Mouse (Mus musculus): Measurements from ENCODE around the gene Gm13691. TPM values are rescaled to one million over a fixed set of nuclear protein-coding genes. Genes with fewer than 3 reads are reported as not detected.

Gene Gm13691
- total and polyA plus RNA-seq, 3 experiments, result 0.04 to 0.44 TPM; not detected in 1

DNA sequence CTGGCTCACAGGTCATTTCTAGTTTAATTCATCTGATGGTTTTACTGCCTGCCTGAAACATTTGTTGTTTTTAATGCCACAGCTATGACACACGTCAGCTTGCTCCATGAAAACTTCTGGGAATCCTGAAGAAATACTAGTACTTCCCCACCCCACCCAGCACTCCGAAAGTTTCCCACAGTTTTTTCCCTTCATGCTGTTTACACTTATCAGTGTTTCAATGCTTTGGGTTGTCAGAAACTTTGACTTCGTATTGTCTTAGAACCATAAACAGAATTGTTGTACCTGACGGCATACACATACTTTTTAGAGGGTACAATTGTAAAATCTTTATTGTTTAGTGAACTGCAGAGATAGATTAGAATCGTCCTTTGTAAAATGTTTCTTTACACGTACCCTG is 48.9 kb downstream of the Gm13691 start:
- H3K27me3 ChIP-seq (replicated peaks), result no peaks in the 10 kb centered on the region
- dilution Hi-C loops (cut with MboI; ENCODE audit: extremely low pct_ligation_motif_present, extremely low pct_unique_long_range_greater_than_20kb, low sequenced_read_pairs) (no loop called here), in situ Hi-C loops (cut with MboI; ENCODE audit: low pct_ligation_motif_present, low pct_unique_long_range_greater_than_20kb, low sequenced_read_pairs) (loop anchor here (25.0 kb wide), 1 partner anchor 398 kb away; the partner anchor contains the start of gene Calcrl)

More for the DNA sequence above, 48.9 kb downstream of the Gm13691 start:
- Histone ChIP-seq H3K4me3 (replicated peaks in 1 of 3; ENCODE audit: low read depth in 2 of 3, low read length in 2 of 3, poor library complexity in 1 of 3) (no peak overlapping the region), H3K27ac (ENCODE audit: insufficient read depth, low read depth) (no peak overlapping the region), H3K4me1 (ENCODE audit: control insufficient read depth in 1 of 2, insufficient read depth in 2 of 2) (no peaks in the 10 kb centered on the region), H3K79me2 (replicated peaks; ENCODE audit: control insufficient read depth, extremely low read depth, insufficient read depth, poor library complexity, severe bottlenecking) (no peaks in the 10 kb centered on the region), H3K36me3 (replicated peaks in 1 of 2; ENCODE audit: control insufficient read depth in 1 of 2, insufficient read depth in 1 of 2, low read length in 1 of 2) (no peaks in the 10 kb centered on the region), H3K4me2 (ENCODE audit: insufficient read depth, low read depth, poor library complexity, severe bottlenecking) (no peak overlapping the region), H3K9ac (ENCODE audit: insufficient read depth, low read depth) (no peak overlapping the region), H3K9me3 (replicated peaks; ENCODE audit: low read length) (no peaks in the 10 kb centered on the region)
- TF ChIP-seq ZC3H11A (IDR thresholded peaks at IDR 0.05; ENCODE audit: low read depth, low read length) (no peak), POLR2A (IDR thresholded peaks at IDR 0.05; ENCODE audit: low read depth, low read length) (no peak), HCFC1 (IDR thresholded peaks at IDR 0.05; ENCODE audit: low read depth, low read length) (no peak), MAX (IDR thresholded peaks at IDR 0.05; ENCODE audit: low read length) (no peak), ZMIZ1 (IDR thresholded peaks at IDR 0.05; ENCODE audit: low read depth, low read length) (no peak), PAX5 (IDR thresholded peaks at IDR 0.05; ENCODE audit: low read length) (no peak), RCOR1 (conservative IDR thresholded peaks at IDR 0.05; ENCODE audit: low read depth, low read length) (no peak), KAT2A (IDR thresholded peaks at IDR 0.05; ENCODE audit: insufficient replicate concordance, low read length) (no peak), POLR2AphosphoS2 (IDR thresholded peaks at IDR 0.05; ENCODE audit: low read depth, low read length) (no peak)
- DNase-seq (ENCODE audit: extremely low read depth), result no peak

Other genes starting within 250 kb of the Gm13691 start
- 0.80 and 2.1 TPM in 2 replicates for gene Fam171b, start 177.9 kb upstream of the Gm13691 start, total RNA-seq (2012; rRNA removed)
- 0.69 and 0.72 TPM in 2 replicates for gene Fam171b, start 177.9 kb upstream of the Gm13691 start, total RNA-seq (2014; rRNA removed)
- gene Fam171b, start 177.9 kb upstream of the Gm13691 start, polyA plus RNA-seq (2012; ENCODE audit: insufficient read length, low read depth), result 0.76 and 0.77 TPM in 2 replicates
- gene Zswim2, start 49.3 kb upstream of the Gm13691 start, total RNA-seq (2012; rRNA removed), result not detected in 2 replicates
- gene Zswim2, start 49.3 kb upstream of the Gm13691 start, total RNA-seq (2014; rRNA removed), result not detected in 2 replicates
- gene Zswim2, start 49.3 kb upstream of the Gm13691 start, polyA plus RNA-seq (2012; ENCODE audit: insufficient read length, low read depth), result not detected in 2 replicates
- gene Gm13698, start 34.9 kb upstream of the Gm13691 start, total RNA-seq (2012; rRNA removed), result 0.04 TPM in 1 of 2 replicates, not detected in the other
- 0.34 and 0.44 TPM in 2 replicates for gene Gm13698, start 34.9 kb upstream of the Gm13691 start, total RNA-seq (2014; rRNA removed)
- gene Gm13698, start 34.9 kb upstream of the Gm13691 start, polyA plus RNA-seq (2012; ENCODE audit: insufficient read length, low read depth), result not detected in 2 replicates
- 0.04 TPM in 1 of 2 replicates, not detected in the other for gene Gm13693, start 29.1 kb upstream of the Gm13691 start, total RNA-seq (2012; rRNA removed)
- gene Gm13693, start 29.1 kb upstream of the Gm13691 start, total RNA-seq (2014; rRNA removed), result 0.34 and 0.44 TPM in 2 replicates
- not detected in 2 replicates for gene Gm13693, start 29.1 kb upstream of the Gm13691 start, polyA plus RNA-seq (2012; ENCODE audit: insufficient read length, low read depth)
- 0.04 TPM in 1 of 2 replicates, not detected in the other for gene Gm13695, start 23.2 kb upstream of the Gm13691 start, total RNA-seq (2012; rRNA removed)
- gene Gm13695, start 23.2 kb upstream of the Gm13691 start, total RNA-seq (2014; rRNA removed), result 0.34 TPM in 1 of 2 replicates, not detected in the other
- gene Gm13695, start 23.2 kb upstream of the Gm13691 start, polyA plus RNA-seq (2012; ENCODE audit: insufficient read length, low read depth), result not detected in 2 replicates
- gene Gm13696, start 17.4 kb upstream of the Gm13691 start, total RNA-seq (2012; rRNA removed), result 0.04 TPM in 1 of 2 replicates, not detected in the other
- 0.34 and 0.44 TPM in 2 replicates for gene Gm13696, start 17.4 kb upstream of the Gm13691 start, total RNA-seq (2014; rRNA removed)
- gene Gm13696, start 17.4 kb upstream of the Gm13691 start, polyA plus RNA-seq (2012; ENCODE audit: insufficient read length, low read depth), result not detected in 2 replicates
- gene Gm13694, start 11.6 kb upstream of the Gm13691 start, total RNA-seq (2012; rRNA removed), result 0.04 TPM in 1 of 2 replicates, not detected in the other
- 0.34 and 0.44 TPM in 2 replicates for gene Gm13694, start 11.6 kb upstream of the Gm13691 start, total RNA-seq (2014; rRNA removed)
- gene Gm13694, start 11.6 kb upstream of the Gm13691 start, polyA plus RNA-seq (2012; ENCODE audit: insufficient read length, low read depth), result not detected in 2 replicates
- 0.04 TPM in 1 of 2 replicates, not detected in the other for gene Gm13697, start 5.8 kb upstream of the Gm13691 start, total RNA-seq (2012; rRNA removed)
- gene Gm13697, start 5.8 kb upstream of the Gm13691 start, total RNA-seq (2014; rRNA removed), result 0.34 and 0.44 TPM in 2 replicates
- not detected in 2 replicates for gene Gm13697, start 5.8 kb upstream of the Gm13691 start, polyA plus RNA-seq (2012; ENCODE audit: insufficient read length, low read depth)

Data from CH12.LX (cell line).